Mouse (Mus musculus): Measurements from ENCODE around the gene Syn3. TPM values are rescaled to one million over a fixed set of nuclear protein-coding genes. Genes with fewer than 3 reads are reported as not detected.

Syn3 gene
- polyA plus RNA-seq, 2 experiments = 0.11 to 0.14 TPM

GRCm38 (mm10) chr10:86473637-86474154 lies 25.0 kb downstream of the Syn3 start:
- no peak for ATAC-seq (ENCODE audit: insufficient read depth)
- 26% methylated on average over 3 of the region's 3 CpGs for WGBS (ENCODE audit: insufficient replicate concordance)

GRCm38 (mm10) chr10:86468612-86469546 lies 29.8 kb downstream of the Syn3 start:
- Histone ChIP-seq H3K27ac (no peak overlapping the region), H3K9ac (replicated peaks) (no peak overlapping the region), H3K4me2 (ENCODE audit: low read depth) (no peak overlapping the region), H3K4me1 (replicated peaks; ENCODE audit: control insufficient read depth in 2 of 2, insufficient read depth in 2 of 2, low read length in 1 of 2) (no peaks in the 10 kb centered on the region), H3K9me3 (ENCODE audit: control insufficient read depth, low read length) (no peaks in the 10 kb centered on the region), H3K4me3 (ENCODE audit: insufficient read depth in 1 of 2, low read depth in 2 of 2, low read length in 2 of 2) (no peak overlapping the region), H3K27me3 (ENCODE audit: control insufficient read depth, insufficient read depth, low read length) (no peaks in the 10 kb centered on the region), H3K36me3 (replicated peaks; ENCODE audit: control insufficient read depth, insufficient read depth, low read depth) (no peaks in the 10 kb centered on the region)
- DNase-seq (ENCODE audit: low read depth in 3 of 3, low spot score in 3 of 3) = no peak
- no peak for ATAC-seq (ENCODE audit: insufficient read depth)
- no peak for TF ChIP-seq EP300 (IDR thresholded peaks at IDR 0.05; ENCODE audit: low read depth)
- TF ChIP-seq CTCF (IDR thresholded peaks at IDR 0.05; ENCODE audit: low read depth) = no peak
- WGBS (ENCODE audit: insufficient replicate concordance) = 55% methylated on average over 13 of the region's 13 CpGs

More at GRCm38 (mm10) chr10:86473637-86474154, 25.0 kb downstream of the Syn3 start:
- no peaks in the 10 kb centered on the region for H3K36me3 ChIP-seq (replicated peaks; ENCODE audit: control insufficient read depth, insufficient read depth, low read depth)
- H3K27me3 ChIP-seq (ENCODE audit: control insufficient read depth, insufficient read depth, low read length) = no peaks in the 10 kb centered on the region
- no peak overlapping the region for H3K27ac ChIP-seq
- no peaks in the 10 kb centered on the region for H3K4me1 ChIP-seq (replicated peaks; ENCODE audit: control insufficient read depth in 2 of 2, insufficient read depth in 2 of 2, low read length in 1 of 2)
- no peak overlapping the region for H3K9ac ChIP-seq (replicated peaks)
- TF ChIP-seq EP300 (IDR thresholded peaks at IDR 0.05; ENCODE audit: low read depth) = no peak
- TF ChIP-seq CTCF (IDR thresholded peaks at IDR 0.05; ENCODE audit: low read depth) = peak; percentile 81
- peak in 2 of 3 experiments; percentile 10 to 14 for DNase-seq (ENCODE audit: low read depth in 3 of 3, low spot score in 3 of 3)
- H3K4me3 ChIP-seq (ENCODE audit: insufficient read depth in 1 of 2, low read depth in 2 of 2, low read length in 2 of 2) = no peak overlapping the region
- H3K9me3 ChIP-seq (ENCODE audit: control insufficient read depth, low read length) = no peaks in the 10 kb centered on the region
- no peak overlapping the region for H3K4me2 ChIP-seq (ENCODE audit: low read depth)

DNA sequence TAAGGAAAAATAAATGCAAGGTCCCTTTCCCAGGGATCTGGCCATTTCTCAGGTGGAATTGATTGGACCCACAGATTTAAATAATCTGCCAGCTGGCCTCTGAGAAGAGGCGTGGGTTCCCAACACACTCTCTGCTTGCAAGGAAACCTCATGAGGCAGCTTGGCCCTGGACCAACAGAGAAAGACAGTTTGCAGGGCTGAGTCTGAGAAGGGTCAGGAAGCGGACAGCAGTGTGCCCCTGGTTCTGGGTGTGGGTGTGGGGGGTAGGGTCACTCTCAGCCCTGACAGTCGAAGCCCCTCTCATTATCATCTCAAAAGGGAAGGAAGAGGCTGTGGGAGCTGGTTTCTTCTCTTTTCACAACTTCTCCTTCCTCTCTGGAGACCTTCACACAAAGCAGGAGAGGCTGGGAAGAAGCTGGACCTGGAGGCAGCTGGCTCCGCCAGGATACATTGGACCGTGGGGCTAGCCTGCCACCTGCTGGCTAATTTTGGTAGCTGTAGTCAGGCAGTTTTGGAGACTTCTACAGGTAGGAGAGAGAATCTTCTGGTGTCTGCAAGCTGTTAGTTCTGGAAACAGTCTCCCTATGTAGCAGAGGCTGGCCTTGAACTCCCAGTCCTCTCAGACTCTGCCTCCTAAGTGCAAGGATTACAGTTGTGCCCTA lies 35.0 kb downstream of the Syn3 start:
- peak in 2 of 3 experiments; percentile 14 to 16 for DNase-seq (ENCODE audit: low read depth in 3 of 3, low spot score in 3 of 3)
- no peak for ATAC-seq (ENCODE audit: insufficient read depth)
- no peaks in the 10 kb centered on the region for H3K36me3 ChIP-seq (replicated peaks; ENCODE audit: control insufficient read depth, insufficient read depth, low read depth)
- H3K27me3 ChIP-seq (ENCODE audit: control insufficient read depth, insufficient read depth, low read length) = no peaks in the 10 kb centered on the region
- H3K4me3 ChIP-seq (ENCODE audit: insufficient read depth in 1 of 2, low read depth in 2 of 2, low read length in 2 of 2) = no peak overlapping the region
- H3K4me1 ChIP-seq (replicated peaks; ENCODE audit: control insufficient read depth in 2 of 2, insufficient read depth in 2 of 2, low read length in 1 of 2) = no peaks in the 10 kb centered on the region
- no peak overlapping the region for H3K9ac ChIP-seq (replicated peaks)
- no peaks in the 10 kb centered on the region for H3K9me3 ChIP-seq (ENCODE audit: control insufficient read depth, low read length)
- no peak overlapping the region for H3K4me2 ChIP-seq (ENCODE audit: low read depth)
- no peak overlapping the region for H3K27ac ChIP-seq
- TF ChIP-seq CTCF (IDR thresholded peaks at IDR 0.05; ENCODE audit: low read depth) (peak; percentile 84), EP300 (IDR thresholded peaks at IDR 0.05; ENCODE audit: low read depth) (no peak)
- 23% methylated on average over 5 of the region's 5 CpGs for WGBS (ENCODE audit: insufficient replicate concordance)

DNA sequence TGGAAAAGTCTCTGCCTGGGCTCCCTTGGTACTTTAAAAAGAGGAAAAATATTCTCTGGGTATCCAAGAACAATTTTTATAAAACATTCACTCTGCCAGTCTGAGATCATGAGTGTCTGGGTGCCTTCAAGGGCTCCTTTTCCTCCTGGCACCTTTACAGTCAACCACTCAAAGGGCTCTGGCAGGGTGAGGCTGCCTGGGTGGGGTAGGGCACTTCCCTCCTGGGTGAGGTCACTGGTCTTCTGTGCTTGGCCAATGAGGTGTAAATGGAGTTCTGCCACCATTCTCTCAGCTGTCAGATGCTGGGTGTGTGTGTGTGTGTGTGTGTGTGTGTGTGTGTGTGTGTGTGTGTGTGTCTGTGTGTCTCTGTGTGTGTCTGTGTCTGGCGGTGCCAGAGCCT lies 39.1 kb downstream of the Syn3 start:
- Histone ChIP-seq H3K4me3 (ENCODE audit: insufficient read depth in 1 of 2, low read depth in 2 of 2, low read length in 2 of 2) (no peak overlapping the region), H3K4me2 (ENCODE audit: low read depth) (no peak overlapping the region), H3K27ac (no peak overlapping the region), H3K4me1 (replicated peaks; ENCODE audit: control insufficient read depth in 2 of 2, insufficient read depth in 2 of 2, low read length in 1 of 2) (no peaks in the 10 kb centered on the region), H3K9me3 (ENCODE audit: control insufficient read depth, low read length) (no peaks in the 10 kb centered on the region), H3K27me3 (ENCODE audit: control insufficient read depth, insufficient read depth, low read length) (no peaks in the 10 kb centered on the region), H3K9ac (replicated peaks) (no peak overlapping the region), H3K36me3 (replicated peaks; ENCODE audit: control insufficient read depth, insufficient read depth, low read depth) (no peaks in the 10 kb centered on the region)
- WGBS (ENCODE audit: insufficient replicate concordance) = 53% methylated on average over 1 of the region's 1 CpGs
- TF ChIP-seq EP300 (IDR thresholded peaks at IDR 0.05; ENCODE audit: low read depth) = no peak
- TF ChIP-seq CTCF (IDR thresholded peaks at IDR 0.05; ENCODE audit: low read depth) = no peak
- no peak for DNase-seq (ENCODE audit: low read depth in 3 of 3, low spot score in 3 of 3)
- no peak for ATAC-seq (ENCODE audit: insufficient read depth)

DNA sequence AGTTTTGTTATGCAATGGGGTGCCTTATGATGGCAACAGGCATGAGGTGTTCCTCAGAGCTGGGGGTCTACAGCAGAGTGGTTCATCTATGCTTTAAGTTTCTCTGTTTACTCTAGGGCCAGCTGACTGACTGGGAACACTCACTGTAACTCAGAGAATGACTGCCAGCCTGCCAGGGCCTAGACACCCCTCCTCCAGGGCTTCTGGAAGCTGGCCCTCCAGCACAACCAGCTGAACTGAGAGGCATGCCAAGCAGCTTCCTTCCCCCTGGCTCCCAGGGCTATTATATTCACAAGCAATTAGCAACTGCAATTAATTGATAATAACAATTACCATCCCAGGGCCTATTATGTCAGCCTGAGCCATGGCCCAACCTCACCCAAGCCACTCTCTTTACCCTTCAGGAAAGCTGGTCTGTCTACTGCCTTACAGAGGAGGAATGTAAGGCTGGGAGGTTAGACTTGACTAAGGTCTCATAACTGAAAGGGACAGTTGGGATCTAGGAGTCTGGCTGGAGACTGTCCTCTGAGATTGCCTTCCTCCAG lies 41.0 kb downstream of the Syn3 start:
- ATAC-seq (ENCODE audit: insufficient read depth) (no peak), DNase-seq (ENCODE audit: low read depth in 3 of 3, low spot score in 3 of 3) (no peak)

More for the DNA sequence above, 41.0 kb downstream of the Syn3 start:
- Histone ChIP-seq H3K9me3 (ENCODE audit: control insufficient read depth, low read length) (no peaks in the 10 kb centered on the region), H3K27me3 (ENCODE audit: control insufficient read depth, insufficient read depth, low read length) (no peaks in the 10 kb centered on the region), H3K4me2 (ENCODE audit: low read depth) (no peak overlapping the region), H3K4me3 (ENCODE audit: insufficient read depth in 1 of 2, low read depth in 2 of 2, low read length in 2 of 2) (no peak overlapping the region), H3K9ac (replicated peaks) (no peak overlapping the region), H3K27ac (no peak overlapping the region), H3K4me1 (replicated peaks; ENCODE audit: control insufficient read depth in 2 of 2, insufficient read depth in 2 of 2, low read length in 1 of 2) (no peaks in the 10 kb centered on the region), H3K36me3 (replicated peaks; ENCODE audit: control insufficient read depth, insufficient read depth, low read depth) (no peaks in the 10 kb centered on the region)
- no peak for TF ChIP-seq EP300 (IDR thresholded peaks at IDR 0.05; ENCODE audit: low read depth)
- no peak for TF ChIP-seq CTCF (IDR thresholded peaks at IDR 0.05; ENCODE audit: low read depth)
